Mouse (Mus musculus) erythroblast, embryonic 14.5 days (primary cell): ENCODE measurements around the gene Ahdc1.

Experiments used
- GATA1 ChIP-seq: IDR thresholded peaks from 2 replicates; pipeline ENCODE4 v1.6.1; 2012; ENCODE audit warnings: low read length, inconsistent platforms, mixed read lengths
- TAL1 ChIP-seq: IDR thresholded peaks from 3 replicates; pipeline ENCODE4 v1.6.1; 2012; ENCODE audit warnings: low read length, inconsistent platforms, mixed read lengths

- TF ChIP-seq TAL1 (no peak), GATA1 (no peak)
These were observed 96.8 kb downstream of the Ahdc1 start for GRCm38 (mm10) chr4:133107788-133108281.
